Mouse (Mus musculus) bone marrow macrophage, adult 2 months (primary cell): ENCODE measurements at regions not wholly inside any gene's neighbourhood (a gene's known extent, or its start where the extent isn't known, plus 50 kb on each side); places are given as distances from the start of the nearest gene placed in this dataset.

Experiments used
- CTCF ChIP-seq: IDR thresholded peaks from 2 replicates; pipeline ENCODE4 v1.5.1; 2012; ENCODE audit warnings: low read depth, mild to moderate bottlenecking, low read length, moderate library complexity
- POLR2A ChIP-seq: IDR thresholded peaks from 2 replicates; pipeline ENCODE4 v1.6.1; 2012; ENCODE audit warnings: mild to moderate bottlenecking, low read depth, low read length, borderline replicate concordance

DNA sequence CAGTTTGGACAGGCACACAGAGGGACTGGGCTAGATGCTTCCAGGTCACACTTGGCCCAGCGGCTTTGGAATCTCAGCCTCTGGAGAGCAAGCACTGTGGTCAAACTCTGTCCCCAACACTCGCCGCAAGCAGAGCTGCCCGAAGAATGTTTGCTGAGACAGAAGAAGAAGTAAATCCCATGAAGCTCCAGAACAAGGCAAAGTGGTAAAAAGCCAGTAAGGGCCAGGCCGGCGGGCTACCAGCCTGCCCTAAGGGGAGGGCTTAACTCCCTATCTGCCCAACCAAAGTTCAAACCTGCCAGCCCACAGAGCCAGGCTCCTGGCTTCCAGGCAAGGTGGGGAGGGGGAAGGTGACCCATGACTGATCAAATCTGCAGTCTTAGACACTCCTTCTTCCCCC lies 52.2 kb upstream of the Tln2 start:
- TF ChIP-seq CTCF (no peak), POLR2A (no peak)
